Mouse (Mus musculus) hindbrain, embryonic 16.5 days (tissue): ENCODE data around the gene 1700113H08Rik. TPM values are rescaled to one million over a fixed set of nuclear protein-coding genes. Genes with fewer than 3 reads are reported as not detected.

Experiments used
- ATAC-seq: fragments of 200-750 bp; cut with Nextera tagmentation; 2 replicates; pipeline ENCODE4 v1.8.0; 2017; ENCODE audit warnings: moderate TSS enrichment, moderate library complexity
- H3K27ac ChIP-seq: fragments of 300-500 bp; sonication (generic); 2 replicates; pipeline ENCODE4 v1.5.1; 2014; ENCODE audit warnings: low read depth, mild to moderate bottlenecking, control low read depth, low read length, moderate library complexity
- H3K27me3 ChIP-seq: fragments of 300-500 bp; sonication (generic); replicated peaks from 2 replicates; pipeline ENCODE4 v1.6.1; 2014; ENCODE audit warnings: low read length; ENCODE audit not compliant: control insufficient read depth, insufficient read depth
- H3K36me3 ChIP-seq: fragments of 300-500 bp; sonication (generic); 2 replicates; pipeline ENCODE4 v1.6.1; 2014; ENCODE audit warnings: mild to moderate bottlenecking, low read length, moderate library complexity, mixed read lengths; ENCODE audit not compliant: control insufficient read depth, insufficient read depth
- H3K4me1 ChIP-seq: fragments of 300-500 bp; sonication (generic); 2 replicates; pipeline ENCODE4 v1.6.1; 2014; ENCODE audit warnings: low read depth, low read length; ENCODE audit not compliant: control insufficient read depth, insufficient read depth
- H3K4me2 ChIP-seq: fragments of 300-500 bp; sonication (generic); 2 replicates; pipeline ENCODE4 v1.6.1; 2014; ENCODE audit warnings: mild to moderate bottlenecking, low read length, control low read depth, moderate library complexity
- H3K4me3 ChIP-seq: fragments of 300-500 bp; sonication (generic); 2 replicates; pipeline ENCODE4 v1.5.1; 2014; ENCODE audit warnings: mild to moderate bottlenecking, low read length, control low read depth, moderate library complexity
- H3K9ac ChIP-seq: fragments of 300-500 bp; sonication (generic); 2 replicates; pipeline ENCODE4 v1.6.1; 2014; ENCODE audit warnings: low read depth, mild to moderate bottlenecking, control low read depth, low read length, moderate library complexity
- H3K9me3 ChIP-seq: fragments of 300-500 bp; sonication (generic); 2 replicates; pipeline ENCODE4 v1.6.1; 2014; ENCODE audit warnings: mild to moderate bottlenecking, low read length, moderate library complexity; ENCODE audit not compliant: control insufficient read depth
- WGBS: fragments of 180-500 bp; shearing (Covaris S2); extraction: QIAGEN DNeasy Blood & Tissue Kit; methylation state at CpG from one replicate; pipeline ENCODE4 v1.1.7; 2014; 5-methylcytosine and 5-hydroxymethylcytosine counted together
- polyA plus RNA-seq: library from polyadenylated mRNA; unstranded; fragments of >200 nt; fragmentation: Nextera tagmentation; extraction: Ambion mirVana; gene quantifications from 2 replicates; pipeline ENCODE4 v1.2.1, GENCODE M21; 2015

1700113H08Rik gene
- polyA plus RNA-seq, 1 experiment from 2014 or later, result 0.48 TPM

DNA sequence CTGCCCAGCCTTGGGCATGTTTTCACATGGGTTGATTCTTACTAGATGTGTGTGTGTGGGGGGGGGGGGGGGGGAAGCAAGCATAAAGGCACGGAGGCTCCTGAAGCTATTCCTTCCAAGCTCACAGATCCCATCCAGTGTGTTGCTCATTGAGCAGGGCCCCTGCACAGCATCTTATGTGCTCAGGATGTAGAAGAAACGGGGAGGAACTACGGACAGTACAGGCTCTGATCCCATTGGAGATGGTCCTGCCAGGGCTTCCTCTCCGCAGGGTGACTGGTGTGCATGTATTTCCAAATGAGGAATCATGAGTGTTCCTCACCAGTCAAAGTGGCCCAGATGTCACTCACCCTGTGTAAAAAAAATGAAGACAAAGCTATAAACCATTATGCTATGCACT lies 42.8 kb downstream of the 1700113H08Rik start:
- Histone ChIP-seq H3K9me3 (no peaks in the 10 kb centered on the region), H3K27me3 (no peaks in the 10 kb centered on the region), H3K9ac (no peak overlapping the region), H3K4me3 (no peak overlapping the region), H3K4me1 (no peaks in the 10 kb centered on the region; the same call in 1 of the 2 replicates), H3K36me3 (no peaks in the 10 kb centered on the region), H3K27ac (no peak overlapping the region), H3K4me2 (no peak overlapping the region)
- no peak for ATAC-seq
- 53% methylated on average over 4 of the region's 4 CpGs for WGBS

DNA sequence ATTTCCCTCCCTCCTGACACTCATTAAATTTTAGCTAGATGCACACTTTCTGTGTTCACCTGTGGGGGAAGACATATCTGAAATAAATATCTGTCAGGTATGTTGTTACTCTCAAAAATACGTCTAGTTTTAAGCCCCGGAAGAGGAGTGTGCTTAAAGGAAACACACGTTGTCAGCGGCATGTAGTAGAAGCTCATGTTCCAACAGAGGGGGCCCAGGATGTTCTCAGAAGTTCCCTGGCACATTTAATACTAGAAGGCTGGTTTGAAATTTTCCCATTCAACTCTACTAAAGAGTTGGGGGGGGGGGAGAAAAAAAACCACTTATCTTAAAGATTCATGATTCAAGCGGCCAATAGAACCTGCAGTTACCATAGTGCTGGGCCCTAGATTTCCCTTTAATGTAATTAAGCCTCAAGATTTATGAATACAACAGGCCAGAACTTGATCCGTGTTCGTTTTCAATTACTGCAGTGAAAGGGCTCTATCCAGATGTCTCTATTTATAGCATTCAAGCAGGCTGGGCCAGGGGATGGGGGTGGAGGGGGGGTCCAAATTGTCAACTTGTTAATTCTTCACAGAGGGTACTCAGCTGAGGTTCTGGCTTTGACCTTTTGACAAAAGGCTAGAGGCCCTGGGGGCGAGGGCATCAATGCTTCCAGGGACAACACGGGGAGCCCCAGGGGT lies 43.6 kb downstream of the 1700113H08Rik start:
- 19% methylated on average over 9 of the region's 9 CpGs for WGBS
- ATAC-seq, result no peak
- no peak overlapping the region for H3K27ac ChIP-seq
- no peaks in the 10 kb centered on the region; the same call in 1 of the 2 replicates for H3K4me1 ChIP-seq
- no peaks in the 10 kb centered on the region for H3K27me3 ChIP-seq
- H3K4me3 ChIP-seq, result no peak overlapping the region
- no peaks in the 10 kb centered on the region for H3K36me3 ChIP-seq
- no peak overlapping the region for H3K4me2 ChIP-seq
- H3K9me3 ChIP-seq, result no peaks in the 10 kb centered on the region
- no peak overlapping the region for H3K9ac ChIP-seq

DNA sequence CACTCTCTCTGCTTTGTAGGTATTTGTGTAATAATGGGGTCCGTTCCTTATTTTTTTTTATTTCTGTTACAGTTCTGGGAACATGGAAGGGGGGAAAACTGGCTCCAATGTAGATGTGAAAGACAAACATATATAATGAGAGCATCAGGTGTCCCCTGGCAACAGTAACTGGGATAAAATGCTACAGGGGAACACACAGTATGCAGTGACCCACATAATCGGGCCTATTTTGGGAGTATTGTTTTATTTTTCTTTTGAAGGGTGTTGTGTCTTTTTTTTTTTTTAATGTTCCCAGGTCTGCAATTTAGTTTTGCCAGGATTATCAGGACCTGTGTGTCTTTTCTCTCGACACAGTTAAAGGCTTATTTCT lies 44.1 kb downstream of the 1700113H08Rik start:
- Histone ChIP-seq H3K4me1 (no peaks in the 10 kb centered on the region; the same call in 1 of the 2 replicates), H3K9me3 (no peaks in the 10 kb centered on the region), H3K27me3 (no peaks in the 10 kb centered on the region), H3K4me3 (no peak overlapping the region), H3K9ac (no peak overlapping the region), H3K27ac (no peak overlapping the region), H3K36me3 (no peaks in the 10 kb centered on the region), H3K4me2 (no peak overlapping the region)
- WGBS, result 16% methylated on average over 3 of the region's 3 CpGs
- no peak for ATAC-seq

DNA sequence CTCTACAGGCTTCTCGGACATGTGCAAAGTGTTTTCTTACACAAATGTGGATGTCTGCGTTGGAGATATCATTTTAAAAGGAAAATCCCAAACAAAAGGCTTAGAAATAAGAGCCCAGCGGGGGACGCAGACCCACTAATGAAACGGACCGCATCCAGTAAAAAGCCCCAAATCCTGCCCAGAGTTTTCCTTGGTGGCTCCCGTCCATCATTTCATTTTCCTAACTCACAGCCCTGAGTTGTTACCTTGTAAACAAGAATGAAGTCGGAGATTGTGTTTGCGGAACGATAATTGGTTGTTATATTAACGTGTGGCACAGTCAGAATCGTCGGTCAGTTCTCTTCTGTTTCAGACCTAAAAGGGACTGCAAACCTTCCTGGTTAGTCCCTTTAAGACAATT lies 44.6 kb downstream of the 1700113H08Rik start:
- Histone ChIP-seq H3K9ac (no peak overlapping the region), H3K4me2 (peak overlapping the region; percentile 35), H3K4me3 (no peak overlapping the region; the same call in 1 of the 2 replicates), H3K27me3 (no peaks in the 10 kb centered on the region), H3K27ac (no peak overlapping the region), H3K36me3 (no peaks in the 10 kb centered on the region), H3K9me3 (no peaks in the 10 kb centered on the region), H3K4me1 (no peaks in the 10 kb centered on the region; the same call in 1 of the 2 replicates)
- ATAC-seq, result no peak
- WGBS, result 23% methylated on average over 13 of the region's 13 CpGs

DNA sequence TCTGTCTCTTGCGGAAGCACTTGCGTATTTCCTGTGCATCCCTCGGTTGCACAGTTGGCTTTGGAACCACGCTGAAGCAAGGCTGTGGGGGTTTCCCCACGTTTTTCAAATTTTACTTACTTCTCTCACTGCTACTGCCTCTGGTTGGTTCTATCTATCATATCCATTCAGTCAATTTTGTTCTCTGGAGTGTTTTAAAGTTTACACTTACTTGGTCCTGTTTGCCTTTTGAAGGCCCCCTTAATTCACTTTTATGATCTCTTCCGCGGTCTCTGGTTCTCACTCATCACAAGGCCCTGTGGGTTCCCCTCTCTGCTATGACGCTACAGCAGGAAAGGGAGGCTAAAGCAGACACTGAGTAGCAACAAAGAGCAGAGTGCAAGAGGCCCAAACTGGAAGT lies 45.4 kb downstream of the 1700113H08Rik start:
- Histone ChIP-seq H3K27ac (no peak overlapping the region), H3K9ac (no peak overlapping the region)

DNA sequence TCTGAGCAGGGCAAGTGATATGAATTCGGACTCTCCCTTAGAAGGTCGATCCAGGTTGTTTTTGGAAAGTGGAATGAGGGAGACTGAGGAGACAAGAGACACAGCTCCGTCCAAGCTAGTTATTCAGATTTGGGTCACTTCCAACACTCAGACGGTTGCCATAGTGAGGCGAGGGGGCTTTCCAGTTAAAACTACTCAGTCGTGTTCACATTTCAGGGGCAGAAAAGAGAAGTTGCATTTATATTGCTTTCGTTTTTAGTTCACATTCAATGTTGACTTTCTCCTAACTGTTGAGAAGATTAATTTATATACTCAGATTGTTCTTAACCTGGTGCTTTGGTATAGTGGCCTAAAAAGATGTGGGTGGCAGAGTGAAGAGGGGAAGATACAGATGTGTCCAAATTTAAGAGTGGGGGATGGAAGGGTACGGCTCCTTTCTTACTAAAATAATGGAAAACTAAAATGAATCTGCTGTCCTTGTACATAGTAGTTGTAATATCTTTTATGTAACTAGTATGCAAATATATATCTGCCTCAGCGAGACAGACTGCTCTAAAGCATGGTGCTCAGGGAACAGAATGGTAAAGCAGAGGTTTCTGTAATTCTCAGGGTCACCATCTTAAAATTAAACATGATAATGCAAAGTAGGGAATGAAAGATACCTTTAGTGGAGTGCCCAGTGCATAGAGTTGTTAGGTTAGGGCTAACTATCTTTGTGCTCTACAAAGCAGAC lies 49.9 kb downstream of the 1700113H08Rik start:
- Histone ChIP-seq H3K27ac (no peak overlapping the region), H3K4me3 (no peak overlapping the region), H3K4me1 (no peaks in the 10 kb centered on the region), H3K36me3 (no peaks in the 10 kb centered on the region), H3K9me3 (no peaks in the 10 kb centered on the region), H3K9ac (no peak overlapping the region), H3K4me2 (no peak overlapping the region), H3K27me3 (no peaks in the 10 kb centered on the region)
- WGBS, result 48% methylated on average over 9 of the region's 9 CpGs
- no peak for ATAC-seq

More for the DNA sequence above, 45.4 kb downstream of the 1700113H08Rik start:
- Histone ChIP-seq H3K4me3 (no peak overlapping the region), H3K36me3 (no peaks in the 10 kb centered on the region), H3K4me2 (no peak overlapping the region), H3K4me1 (no peaks in the 10 kb centered on the region; the same call in 1 of the 2 replicates), H3K27me3 (no peaks in the 10 kb centered on the region), H3K9me3 (no peaks in the 10 kb centered on the region)
- WGBS, result 58% methylated on average over 8 of the region's 8 CpGs
- ATAC-seq, result no peak

DNA sequence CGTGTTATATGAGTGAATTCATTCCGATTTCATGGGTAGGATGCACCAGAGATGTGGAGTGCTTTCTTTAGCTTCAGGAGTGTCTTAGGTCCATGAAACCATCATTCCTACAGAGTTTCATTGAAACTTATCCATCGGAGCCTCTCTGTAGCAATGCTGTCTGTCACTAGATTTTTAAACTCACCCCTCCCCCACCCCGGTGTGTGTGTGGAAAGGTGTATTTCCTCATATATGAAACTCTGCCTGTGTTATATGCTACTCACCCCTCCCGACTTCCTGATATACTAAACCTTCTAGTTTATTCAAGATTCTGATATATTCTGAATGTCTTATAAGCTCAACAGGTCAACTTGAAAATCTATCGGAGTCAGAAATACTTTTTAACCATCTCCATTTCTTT lies 50.5 kb downstream of the 1700113H08Rik start:
- H3K27ac ChIP-seq, result no peak overlapping the region
- H3K4me2 ChIP-seq, result no peak overlapping the region
- no peak overlapping the region for H3K9ac ChIP-seq
- H3K36me3 ChIP-seq, result no peaks in the 10 kb centered on the region
- H3K4me3 ChIP-seq, result no peak overlapping the region
- H3K9me3 ChIP-seq, result no peaks in the 10 kb centered on the region
- WGBS, result 91% methylated on average over 6 of the region's 6 CpGs
- H3K4me1 ChIP-seq, result no peaks in the 10 kb centered on the region
- no peak for ATAC-seq
- no peaks in the 10 kb centered on the region for H3K27me3 ChIP-seq

DNA sequence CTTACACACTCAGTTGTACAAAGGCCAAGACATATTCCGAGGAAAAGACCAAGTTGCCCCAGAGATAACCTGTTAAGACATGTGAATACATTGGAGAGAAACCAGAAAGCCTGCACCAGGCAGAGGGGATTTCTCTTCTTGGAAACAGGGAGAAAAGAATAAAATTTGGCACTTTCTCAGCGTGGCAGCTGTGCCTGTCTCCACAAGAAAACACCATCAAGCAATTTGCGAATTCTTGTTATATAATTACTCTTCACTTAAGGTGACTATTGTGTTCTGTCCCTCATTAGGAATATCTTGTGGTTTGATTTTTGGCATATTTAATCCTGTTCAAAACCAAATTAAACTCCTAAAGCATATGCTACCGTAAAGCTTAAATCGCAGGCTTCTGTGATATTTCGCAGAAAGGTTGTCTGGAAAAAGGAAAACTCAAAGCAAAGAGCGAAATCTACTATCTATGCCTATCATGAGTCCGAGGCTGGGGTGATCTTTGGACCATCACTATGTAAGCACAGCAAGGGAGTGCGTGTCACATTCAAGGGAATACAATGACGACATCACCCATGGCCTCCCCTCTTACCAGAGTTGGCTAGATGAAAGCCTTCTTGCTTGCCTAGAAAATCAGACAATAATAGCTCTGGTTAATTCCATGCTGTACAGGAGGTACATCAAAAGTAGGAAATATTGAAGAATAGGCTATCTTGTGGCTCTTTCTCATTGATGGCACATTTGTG lies 51.4 kb downstream of the 1700113H08Rik start:
- Histone ChIP-seq H3K27me3 (no peaks in the 10 kb centered on the region), H3K9ac (no peak overlapping the region), H3K9me3 (no peaks in the 10 kb centered on the region), H3K4me1 (no peaks in the 10 kb centered on the region), H3K27ac (no peak overlapping the region), H3K4me3 (no peak overlapping the region), H3K4me2 (no peak overlapping the region), H3K36me3 (no peaks in the 10 kb centered on the region)
- ATAC-seq, result no peak
- WGBS, result 74% methylated on average over 10 of the region's 10 CpGs

DNA sequence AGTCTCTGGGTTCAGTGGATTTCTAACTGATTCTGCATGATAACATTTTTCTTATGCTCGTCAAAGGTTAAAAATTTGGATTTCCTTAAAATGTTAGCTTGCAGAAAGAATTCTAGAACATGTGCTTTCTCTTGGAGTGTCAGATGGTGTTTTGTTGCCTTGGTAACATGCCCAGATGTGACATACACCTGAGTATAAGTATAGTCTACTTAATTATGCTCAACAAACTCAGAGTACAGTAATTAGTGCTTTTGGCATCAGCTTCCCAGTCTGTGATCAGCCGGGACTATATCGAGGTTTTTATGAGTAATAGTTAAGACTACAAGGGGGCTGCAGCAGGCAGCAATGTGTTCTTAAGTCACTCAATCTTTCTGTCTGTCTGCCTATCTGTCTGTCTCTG lies 53.1 kb downstream of the 1700113H08Rik start:
- no peak overlapping the region for H3K4me2 ChIP-seq
- H3K27ac ChIP-seq, result no peak overlapping the region
- H3K4me1 ChIP-seq, result no peaks in the 10 kb centered on the region
- H3K9me3 ChIP-seq, result no peaks in the 10 kb centered on the region
- H3K27me3 ChIP-seq, result no peaks in the 10 kb centered on the region
- no peak overlapping the region for H3K4me3 ChIP-seq
- peak; percentile 65 for ATAC-seq
- no peak overlapping the region for H3K9ac ChIP-seq
- H3K36me3 ChIP-seq, result no peaks in the 10 kb centered on the region
- 74% methylated on average over 3 of the region's 3 CpGs for WGBS
